Mouse (Mus musculus): ENCODE results near the gene F2r. TPM values are rescaled to one million over a fixed set of nuclear protein-coding genes. Genes with fewer than 3 reads are reported as not detected.

F2r gene
- polyA plus RNA-seq, 1 experiment from 2014 or later: 118 TPM

DNA sequence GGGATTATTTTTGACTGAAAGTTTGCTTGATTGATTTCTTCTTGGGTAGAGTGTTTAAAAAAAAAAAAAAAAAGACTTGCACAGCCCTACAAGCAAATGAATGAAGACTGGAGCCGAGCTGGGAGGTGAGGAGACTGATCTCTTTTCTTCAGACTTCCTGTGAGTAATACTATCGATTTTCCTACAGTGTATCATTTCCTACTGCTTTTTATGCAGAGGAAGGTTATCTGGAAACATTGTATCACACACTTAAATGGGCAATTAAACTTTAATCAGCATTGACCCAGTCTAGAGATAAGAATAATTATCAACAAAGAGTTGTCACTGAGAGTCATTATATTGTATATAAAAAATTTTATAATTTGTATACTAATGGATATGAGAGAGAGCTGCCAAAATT is 12.5 kb upstream of the F2r start:
- no peak for ATAC-seq (ENCODE audit: insufficient number of reproducible peaks, insufficient read depth, low FRiP score, low TSS enrichment, low read depth)
- H3K9ac ChIP-seq (replicated peaks): no peak overlapping the region
- H3K27me3 ChIP-seq: no peaks in the 10 kb centered on the region
- no peaks in the 10 kb centered on the region for H3K4me1 ChIP-seq (replicated peaks)
- 85% methylated on average over 2 of the region's 2 CpGs for WGBS
- H3K27ac ChIP-seq: no peak overlapping the region
- no peak overlapping the region for H3K4me2 ChIP-seq
- H3K4me3 ChIP-seq (replicated peaks): no peak overlapping the region
- H3K9me3 ChIP-seq: no peaks in the 10 kb centered on the region
- H3K36me3 ChIP-seq: peaks cover 37% of the 10 kb centered on the region

GRCm38 (mm10) chr13:95629751-95630150 is 11.5 kb upstream of the F2r start:
- ATAC-seq (ENCODE audit: insufficient number of reproducible peaks, insufficient read depth, low FRiP score, low TSS enrichment, low read depth): no peak

DNA sequence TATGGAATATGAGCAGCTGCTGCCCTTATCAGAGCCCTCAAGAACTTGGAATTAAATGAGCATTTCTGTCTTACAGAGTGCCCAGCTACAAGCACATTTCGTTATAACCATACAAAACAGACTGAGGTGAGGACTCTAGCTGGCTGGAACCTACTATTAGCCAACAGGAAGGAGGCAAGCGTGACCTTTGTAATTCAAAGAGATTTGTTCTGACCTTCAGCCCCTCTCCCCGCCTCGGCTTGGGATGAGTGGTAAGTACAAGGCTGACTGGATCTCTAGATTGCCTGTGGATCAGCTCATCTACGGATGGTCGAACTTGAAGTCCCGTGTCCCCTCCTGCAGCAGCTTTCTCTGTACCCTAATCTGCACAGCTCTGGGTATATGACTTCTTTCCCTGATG is 8.4 kb upstream of the F2r start:
- Histone ChIP-seq H3K4me1 (replicated peaks) (no peaks in the 10 kb centered on the region), H3K27ac (no peak overlapping the region), H3K9ac (replicated peaks) (no peak overlapping the region), H3K9me3 (no peaks in the 10 kb centered on the region), H3K36me3 (peaks cover 26% of the 10 kb centered on the region), H3K4me2 (no peak overlapping the region), H3K4me3 (replicated peaks) (no peak overlapping the region), H3K27me3 (no peaks in the 10 kb centered on the region)
- ATAC-seq (ENCODE audit: insufficient number of reproducible peaks, insufficient read depth, low FRiP score, low TSS enrichment, low read depth): no peak
- 71% methylated on average over 7 of the region's 7 CpGs for WGBS

More at GRCm38 (mm10) chr13:95629751-95630150, 11.5 kb upstream of the F2r start:
- peaks cover 32% of the 10 kb centered on the region for H3K36me3 ChIP-seq
- no peak overlapping the region for H3K4me3 ChIP-seq (replicated peaks)
- no peak overlapping the region for H3K4me2 ChIP-seq
- no peak overlapping the region for H3K27ac ChIP-seq
- WGBS: 88% methylated on average over 10 of the region's 10 CpGs
- no peaks in the 10 kb centered on the region for H3K27me3 ChIP-seq
- no peaks in the 10 kb centered on the region for H3K9me3 ChIP-seq
- H3K9ac ChIP-seq (replicated peaks): no peak overlapping the region
- no peaks in the 10 kb centered on the region for H3K4me1 ChIP-seq (replicated peaks)

- no peak overlapping the region for H3K4me3 ChIP-seq (replicated peaks)
- H3K9me3 ChIP-seq: no peaks in the 10 kb centered on the region
These were observed 4.8 kb upstream of the F2r start for GRCm38 (mm10) chr13:95623042-95623441.

DNA sequence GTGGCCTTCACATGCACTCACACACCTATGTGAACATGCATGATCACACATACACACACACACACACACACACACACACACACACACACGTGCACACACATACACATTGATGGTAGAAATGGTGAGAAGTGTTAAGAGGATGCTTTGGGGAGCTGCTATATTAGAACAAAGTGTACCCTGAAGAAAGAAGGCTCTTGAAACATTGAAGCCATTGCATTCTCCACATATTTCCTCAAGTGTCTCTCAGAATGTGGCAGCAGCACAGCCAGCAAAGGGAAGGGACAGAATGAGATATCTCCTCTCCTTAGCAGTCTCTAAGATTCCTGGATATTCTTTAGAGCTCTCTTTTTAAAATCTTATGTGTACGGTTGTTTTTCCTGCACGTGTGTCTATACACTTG is 3.3 kb upstream of the F2r start:
- peaks cover 5% of the 10 kb centered on the region for H3K4me1 ChIP-seq (replicated peaks)
- WGBS: 85% methylated on average over 3 of the region's 3 CpGs

More at GRCm38 (mm10) chr13:95623042-95623441, 4.8 kb upstream of the F2r start:
- no peak for ATAC-seq (ENCODE audit: insufficient number of reproducible peaks, insufficient read depth, low FRiP score, low TSS enrichment, low read depth)
- H3K4me1 ChIP-seq (replicated peaks): no peaks in the 10 kb centered on the region
- H3K36me3 ChIP-seq: peaks cover 2% of the 10 kb centered on the region; the same call in 1 of the 2 replicates
- H3K27me3 ChIP-seq: no peaks in the 10 kb centered on the region
- H3K27ac ChIP-seq: no peak overlapping the region
- 85% methylated on average over 3 of the region's 3 CpGs for WGBS
- no peak overlapping the region for H3K9ac ChIP-seq (replicated peaks)
- no peak overlapping the region for H3K4me2 ChIP-seq

DNA sequence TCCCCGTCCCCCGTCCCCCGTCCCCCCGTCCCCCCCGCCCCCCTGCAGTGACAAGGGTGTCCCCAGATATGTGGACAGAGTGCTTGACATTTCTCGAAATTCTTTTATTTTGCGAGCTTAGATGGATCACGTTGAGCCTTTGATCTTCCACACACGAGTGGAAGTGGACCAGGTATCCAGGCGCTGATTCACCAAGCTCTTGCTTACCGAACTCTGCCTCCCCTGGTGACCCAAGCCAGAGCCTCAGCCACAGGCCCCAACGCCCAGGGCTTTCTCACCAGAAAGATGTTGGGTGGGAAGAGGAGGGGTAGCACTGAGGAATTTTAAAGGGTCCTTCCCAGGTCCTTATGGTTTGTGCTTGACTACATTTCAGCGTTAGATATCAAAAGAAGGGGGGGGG is 572 bp upstream of the F2r start:
- peaks cover 9% of the 10 kb centered on the region; the same call in 1 of the 2 replicates for H3K36me3 ChIP-seq
- H3K9ac ChIP-seq (replicated peaks): peak overlapping the region; percentile 95
- H3K27ac ChIP-seq: peak overlapping the region; percentile 89
- H3K4me1 ChIP-seq (replicated peaks): peaks cover 26% of the 10 kb centered on the region
- H3K4me2 ChIP-seq: peak overlapping the region; percentile 87
- H3K4me3 ChIP-seq (replicated peaks): peak overlapping the region; percentile 84
- no peaks in the 10 kb centered on the region for H3K27me3 ChIP-seq
- ATAC-seq (ENCODE audit: insufficient number of reproducible peaks, insufficient read depth, low FRiP score, low TSS enrichment, low read depth): peak; percentile 19
- 7% methylated on average over 13 of the region's 13 CpGs for WGBS
- H3K9me3 ChIP-seq: no peaks in the 10 kb centered on the region

More for the DNA sequence above, 3.3 kb upstream of the F2r start:
- H3K4me2 ChIP-seq: no peak overlapping the region
- no peak for ATAC-seq (ENCODE audit: insufficient number of reproducible peaks, insufficient read depth, low FRiP score, low TSS enrichment, low read depth)
- H3K27ac ChIP-seq: no peak overlapping the region
- H3K9me3 ChIP-seq: no peaks in the 10 kb centered on the region
- no peak overlapping the region for H3K9ac ChIP-seq (replicated peaks)
- H3K36me3 ChIP-seq: no peaks in the 10 kb centered on the region
- H3K27me3 ChIP-seq: no peaks in the 10 kb centered on the region
- H3K4me3 ChIP-seq (replicated peaks): no peak overlapping the region

DNA sequence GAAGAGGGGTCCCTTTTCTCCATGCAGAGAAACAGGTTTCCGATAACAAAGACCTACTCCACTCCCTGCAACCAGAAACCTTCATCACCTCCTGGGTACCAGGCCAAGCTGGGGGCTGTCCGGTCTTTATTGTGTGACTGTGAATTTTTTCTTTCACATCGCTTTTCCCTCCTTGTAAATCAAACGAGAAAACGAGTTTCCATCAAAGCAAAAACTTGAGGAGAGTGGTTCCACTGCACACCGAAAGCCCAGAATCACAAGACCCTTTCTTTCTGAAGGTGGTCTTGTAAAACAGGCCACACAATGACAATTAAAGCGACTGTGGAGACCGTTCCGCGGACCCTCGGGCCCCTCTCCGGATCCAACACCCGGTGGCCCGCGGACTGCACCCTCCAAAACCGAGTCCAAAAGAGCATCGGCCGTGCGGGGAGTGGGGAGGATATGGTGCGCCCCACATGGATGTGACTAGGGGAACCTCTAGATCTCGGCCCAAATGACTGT is 566 bp downstream of the F2r start:
- peak; percentile 43; the same call in 1 of the 2 replicates for ATAC-seq (ENCODE audit: insufficient number of reproducible peaks, insufficient read depth, low FRiP score, low TSS enrichment, low read depth)
- Histone ChIP-seq H3K36me3 (peaks cover 16% of the 10 kb centered on the region; the same call in 1 of the 2 replicates), H3K9me3 (no peaks in the 10 kb centered on the region), H3K27me3 (no peaks in the 10 kb centered on the region), H3K4me1 (replicated peaks) (peaks cover 26% of the 10 kb centered on the region), H3K4me2 (peak overlapping the region; percentile 87), H3K4me3 (replicated peaks) (peak overlapping the region; percentile 84), H3K9ac (replicated peaks) (peak overlapping the region; percentile 95), H3K27ac (peak overlapping the region; percentile 89)
- under 1% methylated on average over 21 of the region's 21 CpGs for WGBS

DNA sequence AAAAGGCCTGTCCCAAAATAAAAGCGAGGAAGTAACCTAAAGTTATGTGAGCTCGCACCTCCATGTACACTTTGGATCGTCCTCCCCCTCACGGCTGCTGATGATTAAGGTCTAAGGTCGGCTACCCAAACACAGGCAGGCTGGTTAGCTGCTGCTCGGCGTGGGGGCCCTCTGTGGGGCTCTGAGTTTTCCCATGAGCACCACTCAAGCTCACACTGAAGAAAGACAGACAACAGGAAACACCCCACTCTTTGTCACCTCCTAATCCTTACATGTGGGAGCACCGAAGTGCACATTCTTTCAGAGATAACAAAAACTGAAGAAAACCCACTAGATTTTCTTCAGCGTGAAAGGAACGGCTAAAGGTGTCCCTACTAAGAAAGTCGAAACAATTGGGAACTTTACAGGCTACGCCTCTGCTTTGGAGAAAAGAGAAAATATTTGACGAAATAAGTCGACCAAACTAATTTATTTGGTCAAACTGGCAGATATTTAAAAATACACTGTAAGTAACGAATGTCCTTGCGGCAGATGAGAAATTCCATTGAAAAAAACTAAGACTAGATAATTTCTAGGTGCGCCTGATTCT is 1.1 kb downstream of the F2r start:
- 9% methylated on average over 17 of the region's 17 CpGs for whole genome bisulfite sequencing

DNA sequence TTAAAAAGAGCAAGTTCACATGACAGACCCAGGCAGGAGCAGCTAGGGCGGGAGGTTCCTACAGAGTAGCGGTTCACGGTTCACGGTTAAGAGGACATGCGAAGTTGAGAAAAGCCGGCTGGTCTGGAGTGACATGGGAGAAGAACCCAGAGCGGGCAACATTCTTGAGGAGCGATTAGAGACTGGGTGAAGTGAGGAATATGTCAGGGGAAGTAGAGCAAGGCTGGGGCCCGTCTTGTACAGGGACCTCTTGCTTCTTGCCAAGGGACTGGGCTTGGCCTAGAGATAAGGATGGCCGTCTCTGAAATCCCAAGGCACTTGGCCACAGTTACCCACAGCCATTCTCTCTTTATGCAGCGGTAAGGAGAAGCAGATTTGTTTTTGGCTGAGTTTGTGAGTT is 1.8 kb downstream of the F2r start:
- no peaks in the 10 kb centered on the region for H3K27me3 ChIP-seq
- H3K4me1 ChIP-seq (replicated peaks): peaks cover 26% of the 10 kb centered on the region
- peaks cover 26% of the 10 kb centered on the region for H3K36me3 ChIP-seq
- H3K9me3 ChIP-seq: no peaks in the 10 kb centered on the region
- H3K4me3 ChIP-seq (replicated peaks): peak overlapping the region; percentile 84
- peak overlapping the region; percentile 53; the same call in 1 of the 2 replicates for H3K27ac ChIP-seq
- 54% methylated on average over 11 of the region's 11 CpGs for WGBS
- H3K4me2 ChIP-seq: peak overlapping the region; percentile 87
- ATAC-seq (ENCODE audit: insufficient number of reproducible peaks, insufficient read depth, low FRiP score, low TSS enrichment, low read depth): no peak
- peak overlapping the region; percentile 95 for H3K9ac ChIP-seq (replicated peaks)

More for the DNA sequence above, 1.1 kb downstream of the F2r start:
- Histone ChIP-seq H3K27me3 (no peaks in the 10 kb centered on the region), H3K36me3 (peaks cover 20% of the 10 kb centered on the region; the same call in 1 of the 2 replicates), H3K9ac (replicated peaks) (peak overlapping the region; percentile 95), H3K9me3 (no peaks in the 10 kb centered on the region), H3K27ac (peak overlapping the region; percentile 89; the same call in 1 of the 2 replicates), H3K4me1 (replicated peaks) (peaks cover 26% of the 10 kb centered on the region), H3K4me2 (peak overlapping the region; percentile 87), H3K4me3 (replicated peaks) (peak overlapping the region; percentile 84)
- no peak for ATAC-seq (ENCODE audit: insufficient number of reproducible peaks, insufficient read depth, low FRiP score, low TSS enrichment, low read depth)

DNA sequence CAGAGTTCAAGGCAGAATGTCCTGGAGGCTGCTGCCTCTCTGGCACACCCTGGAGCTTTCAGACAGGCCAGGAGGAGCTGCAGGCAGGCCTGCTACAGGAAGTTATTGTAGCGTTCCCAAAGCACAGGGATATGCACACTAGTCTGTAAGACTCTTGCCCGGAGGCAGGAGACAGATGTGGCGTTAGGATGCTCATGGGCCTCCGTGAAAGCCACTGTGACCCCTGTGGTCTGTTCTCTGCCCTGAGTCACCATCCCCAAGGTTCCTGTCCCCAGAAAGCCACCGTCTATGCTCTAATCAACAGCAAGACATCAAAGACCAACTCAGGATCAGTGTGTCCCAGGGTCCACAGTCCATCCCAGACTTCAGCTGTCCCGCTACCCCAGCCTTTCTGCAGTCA is 3.5 kb downstream of the F2r start:
- peaks cover 36% of the 10 kb centered on the region for H3K36me3 ChIP-seq
- H3K9me3 ChIP-seq: no peaks in the 10 kb centered on the region
- no peaks in the 10 kb centered on the region for H3K27me3 ChIP-seq
- WGBS: 63% methylated on average over 6 of the region's 6 CpGs
- no peak overlapping the region for H3K4me3 ChIP-seq (replicated peaks)
- no peak for ATAC-seq (ENCODE audit: insufficient number of reproducible peaks, insufficient read depth, low FRiP score, low TSS enrichment, low read depth)
- H3K27ac ChIP-seq: no peak overlapping the region
- peaks cover 26% of the 10 kb centered on the region for H3K4me1 ChIP-seq (replicated peaks)
- H3K9ac ChIP-seq (replicated peaks): no peak overlapping the region
- peak overlapping the region; percentile 6; the same call in 1 of the 2 replicates for H3K4me2 ChIP-seq

DNA sequence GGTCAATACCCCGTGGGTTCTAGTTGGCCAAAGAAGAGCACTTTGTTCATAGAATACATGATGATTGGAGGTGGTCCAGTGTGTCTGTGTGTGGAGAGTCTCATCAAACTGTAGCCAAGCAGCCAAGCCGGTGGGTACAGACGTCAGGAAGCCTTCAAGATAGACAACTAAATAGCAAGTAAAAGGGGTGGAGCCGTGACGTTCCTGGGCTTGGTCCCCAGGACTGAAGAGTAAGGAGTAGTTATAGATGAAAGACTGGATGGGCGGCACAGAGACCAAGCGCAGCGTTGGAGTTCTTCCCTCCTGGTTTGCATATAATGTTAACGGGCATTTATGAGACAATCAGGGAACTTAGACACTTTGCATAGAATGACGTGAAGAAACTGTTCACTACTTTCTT is 6.0 kb downstream of the F2r start:
- Histone ChIP-seq H3K27ac (no peak overlapping the region), H3K4me1 (replicated peaks) (peaks cover 26% of the 10 kb centered on the region), H3K4me2 (no peak overlapping the region), H3K9ac (replicated peaks) (no peak overlapping the region), H3K4me3 (replicated peaks) (no peak overlapping the region), H3K9me3 (no peaks in the 10 kb centered on the region), H3K27me3 (no peaks in the 10 kb centered on the region), H3K36me3 (peaks cover 53% of the 10 kb centered on the region)
- ATAC-seq (ENCODE audit: insufficient number of reproducible peaks, insufficient read depth, low FRiP score, low TSS enrichment, low read depth): no peak
- WGBS: 91% methylated on average over 10 of the region's 10 CpGs

DNA sequence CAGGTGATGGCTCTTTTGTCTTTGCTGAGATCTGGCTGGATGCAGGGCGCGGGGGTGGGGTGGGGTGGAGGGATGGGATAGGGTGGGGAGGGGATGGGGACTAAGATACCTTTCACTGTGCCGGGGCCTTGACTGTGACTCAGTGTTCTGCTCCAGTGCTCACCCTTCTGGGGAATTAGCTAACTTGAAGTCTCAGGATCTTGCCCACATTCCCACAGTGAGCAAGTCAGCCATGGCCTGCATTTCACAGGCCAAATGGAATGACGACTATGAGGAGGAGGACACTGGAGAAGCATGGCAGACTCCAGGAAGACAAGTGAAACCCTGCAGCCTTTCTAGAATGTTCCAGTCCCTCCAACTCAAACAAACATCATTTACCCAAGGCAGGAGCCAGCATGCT is 6.5 kb downstream of the F2r start:
- ATAC-seq (ENCODE audit: insufficient number of reproducible peaks, insufficient read depth, low FRiP score, low TSS enrichment, low read depth): no peak
- peaks cover 22% of the 10 kb centered on the region for H3K4me1 ChIP-seq (replicated peaks)
- H3K4me3 ChIP-seq (replicated peaks): no peak overlapping the region
- H3K27me3 ChIP-seq: no peaks in the 10 kb centered on the region
- WGBS: 94% methylated on average over 4 of the region's 4 CpGs
- no peak overlapping the region for H3K4me2 ChIP-seq
- no peak overlapping the region for H3K27ac ChIP-seq
- peaks cover 57% of the 10 kb centered on the region for H3K36me3 ChIP-seq
- no peak overlapping the region for H3K9ac ChIP-seq (replicated peaks)
- H3K9me3 ChIP-seq: no peaks in the 10 kb centered on the region
